Mouse (Mus musculus) mouse trophoblast stem cell (cell line): ENCODE data around the gene Maml3.

ENCODE experiments used
- in situ Hi-C, 2 experiments: fragments of 300-500 bp; cut with MseI, MboI; formaldehyde crosslinking; loops; 2 replicates in 1 of 2; 3 replicates in 1 of 2; pipeline ENCODE4 v1.15.1; 2025

Gene Maml3

DNA sequence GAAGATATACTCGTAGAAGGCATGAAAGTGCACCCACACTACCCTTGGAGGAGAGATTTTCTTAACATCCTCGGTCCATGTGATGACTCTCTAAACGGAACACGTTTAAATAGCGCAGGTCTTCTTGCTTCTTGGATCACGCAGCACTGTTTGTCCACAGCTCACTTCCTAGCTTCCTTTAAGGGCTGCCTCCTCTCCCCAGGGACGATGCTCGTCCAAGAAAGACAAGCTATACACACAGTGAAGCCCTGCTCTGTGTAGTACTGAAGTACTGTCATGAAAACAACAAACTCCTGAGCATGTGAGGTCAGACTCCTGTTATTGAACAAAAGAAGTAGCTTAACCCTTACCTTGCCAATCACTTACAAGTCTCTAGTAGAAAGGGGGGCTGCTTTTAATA, 192.7 kb downstream of the Maml3 start:
- in situ Hi-C loops = no loop called here

DNA sequence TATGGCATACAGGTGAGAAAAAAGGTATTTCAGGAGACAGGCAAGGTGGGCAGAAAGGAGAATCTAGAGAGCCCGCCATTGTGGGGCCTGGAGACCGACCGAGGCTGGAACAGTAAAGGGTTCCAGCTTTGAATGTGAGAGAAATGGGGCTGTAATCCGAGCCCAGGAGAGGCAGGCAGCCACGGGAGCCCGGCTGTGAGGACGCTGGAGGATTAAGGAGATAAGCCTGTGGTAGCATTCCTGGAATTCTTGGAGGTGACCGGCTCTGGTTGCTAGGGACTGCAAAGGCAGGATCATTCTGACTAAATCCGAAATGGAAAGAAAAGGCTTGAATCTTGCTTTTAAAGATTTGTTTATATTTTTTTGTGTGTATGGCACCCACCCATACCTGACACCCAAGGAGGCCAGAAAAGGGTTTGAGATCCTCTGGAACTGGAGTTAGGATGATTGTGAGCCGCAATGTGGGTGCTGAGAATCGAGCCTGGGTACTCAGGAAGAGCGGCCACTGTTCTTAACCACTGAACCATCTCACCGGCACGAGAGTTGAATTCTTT, 196.4 kb downstream of the Maml3 start:
- in situ Hi-C loops = no loop called here

GRCm38 (mm10) chr3:51907113-51907860, 197.6 kb downstream of the Maml3 start:
- in situ Hi-C loops = no loop called here

DNA sequence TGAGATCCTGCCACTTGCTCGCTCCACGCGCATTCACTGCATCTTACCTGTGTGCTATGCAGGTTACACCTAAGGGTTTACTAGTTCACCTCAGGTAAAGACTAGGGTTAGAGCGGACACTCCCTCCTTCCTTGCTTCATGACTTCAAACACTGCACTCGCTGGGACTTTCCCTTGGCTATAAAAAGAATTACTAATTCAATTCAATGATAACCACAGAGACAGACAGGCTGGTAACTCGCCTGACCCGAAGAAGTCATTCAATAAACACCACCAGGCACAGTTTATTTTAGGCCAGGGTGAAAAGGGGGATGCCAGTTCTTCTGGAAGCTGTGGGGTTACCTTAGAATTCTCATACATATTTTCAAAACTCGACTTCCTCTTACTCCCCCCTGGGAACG, 199.0 kb downstream of the Maml3 start:
- in situ Hi-C loops = no loop called here

DNA sequence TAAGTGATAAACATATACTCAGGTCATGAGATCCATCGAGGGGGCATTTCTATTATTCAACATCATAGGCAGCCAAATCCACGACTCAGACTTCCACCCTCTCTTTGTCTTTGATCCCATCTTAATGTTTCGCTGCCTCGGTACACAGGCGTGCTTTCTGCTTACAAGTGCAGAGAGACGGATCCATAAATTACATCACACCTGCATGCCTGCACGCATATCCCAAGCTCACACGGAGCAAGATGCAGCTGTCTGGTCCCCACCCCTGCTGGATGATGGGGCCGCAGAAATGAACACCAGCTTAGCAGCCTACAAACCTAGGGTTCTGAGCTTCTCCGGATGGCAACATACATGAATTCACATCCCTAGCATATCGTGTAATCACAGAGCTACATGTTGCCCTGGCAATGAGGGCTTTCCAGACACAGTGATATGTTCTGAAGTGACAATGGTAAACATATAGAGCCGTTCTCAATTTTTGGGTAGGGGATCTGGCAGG, 200.5 kb downstream of the Maml3 start:
- in situ Hi-C loops = no loop called here

DNA sequence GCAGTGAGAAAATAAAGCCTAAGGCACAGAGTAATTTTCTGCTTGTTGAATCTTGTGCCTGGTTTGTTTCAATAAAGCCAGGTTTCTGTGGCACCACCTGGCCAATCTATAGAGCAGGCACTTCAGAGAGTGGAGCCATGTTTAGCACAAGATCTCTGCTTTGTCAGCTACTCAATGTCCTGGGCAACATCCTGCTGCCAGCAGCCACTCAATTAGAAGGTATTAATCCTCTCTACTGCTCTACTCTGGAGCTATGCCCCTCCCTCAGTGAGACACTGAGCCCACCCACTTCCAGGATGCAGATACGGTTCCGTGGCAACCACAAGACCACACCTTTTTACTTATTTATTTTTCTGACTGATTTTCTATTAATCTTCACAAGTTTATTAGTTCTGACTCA, 203.7 kb downstream of the Maml3 start:
- in situ Hi-C loops = no loop called here

DNA sequence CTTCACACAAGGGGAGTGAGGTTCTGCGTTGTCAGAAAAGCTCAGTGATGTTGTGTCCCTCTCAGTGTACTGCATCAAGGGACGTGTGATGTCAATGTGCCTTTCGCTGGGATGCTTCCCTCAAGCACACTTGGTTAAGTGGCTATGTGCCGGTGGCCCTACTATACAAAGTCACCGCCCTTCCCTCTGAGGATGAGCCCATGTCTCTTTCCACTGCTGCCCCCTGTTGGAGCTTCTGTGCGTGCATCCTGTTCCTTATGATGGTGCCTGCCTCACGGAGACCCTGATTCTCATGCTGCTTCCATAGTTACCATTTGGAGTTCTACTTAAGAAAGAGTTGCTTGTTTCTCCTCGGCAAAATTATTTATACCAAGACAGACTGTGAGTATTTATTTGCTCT, 210.4 kb downstream of the Maml3 start:
- in situ Hi-C loops = no loop called here

- in situ Hi-C loops = no loop called here
These were observed 213.2 kb downstream of the Maml3 start for GRCm38 (mm10) chr3:51891562-51892119.

DNA sequence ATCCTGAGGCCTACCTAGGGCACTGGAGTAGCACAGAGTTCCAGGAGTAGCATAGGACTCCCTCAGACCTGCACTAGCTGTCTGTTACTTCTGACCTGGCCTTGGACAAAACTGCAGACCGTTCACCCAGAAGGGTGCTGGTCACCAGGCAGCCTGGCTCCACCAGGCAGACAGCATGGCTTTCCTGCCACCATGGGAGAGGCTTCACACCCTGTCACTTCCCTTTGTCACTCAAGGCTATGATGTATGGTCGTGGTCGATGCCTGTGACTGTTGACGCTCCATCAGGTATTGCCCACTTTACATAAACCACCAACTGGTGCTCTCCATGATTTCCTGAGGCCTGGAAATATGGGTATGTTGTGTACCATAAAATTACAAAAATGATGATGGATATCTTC, 214.7 kb downstream of the Maml3 start:
- in situ Hi-C loops = no loop called here

DNA sequence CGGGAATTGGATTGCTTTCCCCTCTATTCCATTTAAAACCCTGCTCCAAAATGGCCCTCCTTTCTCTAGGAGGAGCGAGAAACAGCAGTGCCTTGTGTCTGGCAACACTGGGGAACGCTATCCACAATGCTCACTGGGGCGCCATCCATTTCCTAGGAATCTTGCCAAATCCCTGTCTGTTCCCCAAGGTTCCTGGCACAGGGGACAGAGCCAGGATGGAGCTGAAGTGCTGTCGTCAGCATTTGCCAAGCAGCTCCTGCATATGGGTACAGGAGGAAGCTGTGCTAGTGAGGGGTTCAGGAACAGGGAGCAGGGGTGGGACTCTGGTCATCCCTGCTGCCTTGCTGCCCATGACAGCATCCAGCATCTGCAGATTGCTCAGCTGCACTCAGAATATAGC, 215.1 kb downstream of the Maml3 start:
- in situ Hi-C loops = no loop called here

- in situ Hi-C loops = no loop called here
These were observed 216.0 kb downstream of the Maml3 start for GRCm38 (mm10) chr3:51888662-51889433.

GRCm38 (mm10) chr3:51888295-51888661, 216.6 kb downstream of the Maml3 start:
- in situ Hi-C loops = no loop called here

DNA sequence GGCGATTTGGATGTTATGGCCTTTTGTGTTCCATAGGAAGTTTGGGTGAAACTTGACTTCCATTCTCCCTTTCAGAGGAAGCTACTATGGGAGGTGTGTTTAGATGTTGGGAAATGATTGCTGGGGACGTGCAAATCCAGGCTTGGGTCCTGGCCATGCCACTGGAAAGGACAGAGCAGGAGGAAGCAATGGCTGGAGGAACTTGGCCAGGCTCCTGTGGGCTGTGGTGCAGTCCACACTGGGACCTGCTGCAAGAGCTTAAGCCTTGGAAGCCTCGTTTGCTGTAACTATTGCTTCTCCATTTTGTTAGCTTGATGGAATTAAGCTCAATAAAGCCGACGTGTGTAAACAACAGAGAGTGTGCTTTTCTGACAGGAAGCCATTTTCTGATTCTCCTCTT, 219.0 kb downstream of the Maml3 start:
- in situ Hi-C loops = no loop called here

GRCm38 (mm10) chr3:51885487-51885886, 219.4 kb downstream of the Maml3 start:
- in situ Hi-C loops = no loop called here

DNA sequence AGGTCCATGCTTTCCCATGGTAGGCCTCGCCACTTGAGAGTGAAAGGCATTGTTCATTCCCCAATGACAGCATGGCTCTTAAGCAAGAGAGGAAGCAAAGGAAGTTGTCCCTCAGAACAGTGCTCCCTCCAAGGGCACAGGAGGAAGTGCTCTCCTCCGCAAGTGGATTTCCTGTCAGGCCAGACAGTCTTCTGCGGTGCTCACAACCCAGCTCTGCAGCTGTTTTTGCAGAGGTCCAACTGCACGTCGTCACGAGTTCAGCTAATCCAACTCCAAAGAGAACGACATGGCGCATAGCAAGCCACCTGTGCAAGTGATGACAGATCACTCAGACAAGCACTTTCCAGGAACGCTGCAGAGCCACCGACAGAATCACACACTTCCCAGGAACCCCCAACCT, 222.9 kb downstream of the Maml3 start:
- in situ Hi-C loops = no loop called here

- in situ Hi-C loops = no loop called here
These were observed 223.5 kb downstream of the Maml3 start for GRCm38 (mm10) chr3:51881393-51881792.

DNA sequence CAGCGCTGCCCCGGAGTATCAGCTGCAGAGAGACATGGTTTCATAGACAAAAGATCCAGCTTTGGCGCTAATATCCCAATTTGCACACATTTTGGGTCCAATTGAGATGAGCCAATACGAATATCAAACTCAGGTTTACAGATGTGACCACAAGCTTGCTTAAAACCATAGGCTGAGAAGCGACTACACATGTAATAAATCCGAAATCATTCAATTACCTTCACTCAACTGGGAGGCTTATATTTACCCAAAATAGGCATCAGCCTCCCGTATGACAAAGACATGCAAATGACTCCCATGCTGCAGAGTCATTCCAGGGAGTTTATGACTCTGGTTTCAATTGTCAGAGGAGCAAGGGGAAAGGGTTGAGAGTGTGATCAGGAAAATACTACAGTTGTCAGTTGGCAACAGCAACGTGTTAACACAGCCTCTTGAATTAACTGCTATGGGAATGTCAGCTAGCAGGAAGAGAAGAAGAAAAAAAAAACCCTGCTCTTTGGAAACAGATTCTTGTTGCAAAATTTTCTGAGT, 224.3 kb downstream of the Maml3 start:
- in situ Hi-C loops = no loop called here

DNA sequence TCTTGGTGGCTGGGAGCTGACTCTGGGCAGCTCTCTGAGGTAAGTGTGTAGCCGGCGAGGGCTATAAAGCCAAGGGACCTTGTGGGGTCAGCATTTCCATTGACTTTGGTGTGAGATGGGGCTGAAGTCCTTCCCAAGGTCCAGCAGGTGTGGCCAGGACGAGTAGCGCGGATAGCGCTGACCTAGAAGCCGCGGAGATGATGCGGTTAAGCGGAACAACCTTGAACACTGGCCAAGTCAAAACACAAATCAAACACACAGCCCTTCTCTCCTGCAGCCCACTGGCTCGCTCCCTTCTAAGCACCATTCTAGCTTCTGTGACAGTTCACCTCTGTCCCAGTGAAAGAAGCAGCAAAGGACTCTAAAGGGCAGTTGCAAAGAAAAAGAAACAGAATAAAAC, 225.7 kb downstream of the Maml3 start:
- in situ Hi-C loops = no loop called here

GRCm38 (mm10) chr3:51878577-51878976, 226.3 kb downstream of the Maml3 start:
- in situ Hi-C loops = no loop called here

DNA sequence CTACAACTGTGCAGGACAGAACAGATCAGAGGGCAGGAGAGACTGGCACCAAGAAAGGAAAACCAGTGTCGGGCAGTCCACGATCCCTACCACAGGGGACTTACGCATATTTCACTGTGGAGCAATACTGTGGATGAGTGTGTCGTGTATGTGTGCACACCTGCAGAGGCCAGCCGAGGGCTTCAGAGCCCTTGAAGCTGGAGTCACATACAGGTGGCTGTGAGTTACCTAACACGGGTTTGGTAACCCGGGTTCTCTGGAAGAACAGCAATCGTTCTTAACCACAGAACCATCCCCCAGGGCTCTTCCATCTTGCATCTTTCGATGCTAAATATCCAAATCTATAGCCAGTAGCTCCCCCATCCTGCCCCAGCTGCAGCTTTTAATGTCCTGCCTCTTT, 228.1 kb downstream of the Maml3 start:
- in situ Hi-C loops = no loop called here

GRCm38 (mm10) chr3:51875629-51876028, 229.2 kb downstream of the Maml3 start:
- in situ Hi-C loops = no loop called here

- in situ Hi-C loops = no loop called here
These were observed 230.6 kb downstream of the Maml3 start for GRCm38 (mm10) chr3:51874252-51874651.
